Mouse (Mus musculus): Measurements from ENCODE around the gene Ost4. TPM values are rescaled to one million over a fixed set of nuclear protein-coding genes. Genes with fewer than 3 reads are reported as not detected.

The Ost4 gene
- total RNA-seq (2021) = 100 to 1,000 TPM; 103 to 121 TPM
- long read RNA-seq, experiment 1, transcript Ost4-202 (3 exons, 1,144 nt) = major isoform, 61 of 89 reads
- long read RNA-seq, experiment 1, transcript Ost4-201 (2 exons, 576 nt) = minor isoform, 28 of 89 reads
- long read RNA-seq, experiment 1, partial matches to known transcripts = 0 of 89 reads
- long read RNA-seq, experiment 1, other reads (novel, unspliced or antisense) = 0 of 89 reads
- long read RNA-seq, experiment 2, transcript Ost4-202 (3 exons, 1,144 nt) = major isoform, 79 of 95 reads
- long read RNA-seq, experiment 2, transcript Ost4-201 (2 exons, 576 nt) = minor isoform, 16 of 95 reads
- long read RNA-seq, experiment 2, partial matches to known transcripts = 0 of 95 reads
- long read RNA-seq, experiment 2, other reads (novel, unspliced or antisense) = 0 of 95 reads

DNA sequence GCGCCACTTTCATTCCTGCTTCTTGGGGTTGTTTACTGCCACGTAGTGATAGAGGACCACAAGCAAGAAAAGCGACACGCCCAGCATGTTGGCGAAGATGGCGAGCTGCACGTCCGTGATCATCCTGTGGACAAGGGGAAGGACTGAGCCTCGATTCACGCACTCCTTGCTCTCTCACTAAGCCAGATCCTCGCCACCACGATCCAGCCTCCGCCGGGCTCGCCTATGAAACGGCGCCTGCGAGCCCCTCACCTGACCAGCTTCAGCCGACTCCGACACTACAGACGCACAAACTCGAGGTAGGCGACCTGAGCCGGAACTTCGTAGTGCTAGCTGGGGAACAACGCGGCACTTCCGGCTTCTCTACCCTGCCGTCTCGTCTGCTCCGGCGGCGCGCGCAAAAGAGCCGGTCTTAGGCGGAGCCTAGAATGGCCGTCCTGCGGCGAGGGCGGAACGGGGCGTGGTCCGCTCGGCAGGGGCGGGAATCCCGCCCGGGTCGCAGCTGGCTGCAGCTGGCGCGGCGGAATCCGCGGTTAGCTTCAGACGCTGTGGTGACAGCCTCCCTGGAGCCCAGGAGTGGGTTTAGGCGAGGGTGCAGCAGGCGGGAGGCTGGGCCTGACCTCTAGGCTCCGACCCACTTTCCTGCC lies at the start of gene Ost4:
Gene Ost4, minus strand, starts transcription at position 376 of the 647 bp plus-strand sequence.
- no peak for TF ChIP-seq CTCF (IDR thresholded peaks at IDR 0.05)
- Histone ChIP-seq H3K4me3 (peak within 1 kb of the TSS; percentile 79), H3K27ac (peak within 1 kb of the TSS; percentile 94)
- DNase-seq = peak; percentile 98
- intact Hi-C loops (cut with DNase I) = no loop called here

GRCm38 (mm10) chr5:30955751-30956150 lies 48.2 kb upstream of the Ost4 start:
- no peak for TF ChIP-seq CTCF (IDR thresholded peaks at IDR 0.05)

DNA sequence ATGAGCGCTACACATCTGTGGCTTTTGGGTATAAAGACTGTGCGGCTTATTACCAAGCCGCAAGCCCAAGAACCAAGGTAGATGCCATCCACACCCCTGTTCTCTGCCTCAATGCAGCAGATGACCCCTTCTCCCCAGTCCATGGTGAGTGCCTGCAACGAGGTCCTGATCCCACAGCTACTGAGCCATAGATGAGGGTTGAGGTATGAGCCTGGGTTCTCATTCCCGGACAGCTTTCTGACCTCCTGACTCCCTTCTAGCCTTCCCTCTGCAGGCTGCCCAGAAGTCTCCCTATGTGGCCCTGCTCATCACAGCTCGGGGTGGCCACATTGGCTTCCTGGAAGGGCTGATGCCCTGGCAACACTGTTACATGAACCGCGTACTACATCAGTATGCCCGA lies 47.0 kb upstream of the Ost4 start:
- no peak for DNase-seq
- TF ChIP-seq CTCF (IDR thresholded peaks at IDR 0.05) = no peak
- no peak overlapping the region for H3K4me3 ChIP-seq
- intact Hi-C loops (cut with DNase I) = no loop called here
- H3K27ac ChIP-seq = no peak overlapping the region

More at GRCm38 (mm10) chr5:30955751-30956150, 48.2 kb upstream of the Ost4 start:
- Histone ChIP-seq H3K4me3 (no peak overlapping the region), H3K27ac (no peak overlapping the region)
- no peak for DNase-seq
- intact Hi-C loops (cut with DNase I) = no loop called here

DNA sequence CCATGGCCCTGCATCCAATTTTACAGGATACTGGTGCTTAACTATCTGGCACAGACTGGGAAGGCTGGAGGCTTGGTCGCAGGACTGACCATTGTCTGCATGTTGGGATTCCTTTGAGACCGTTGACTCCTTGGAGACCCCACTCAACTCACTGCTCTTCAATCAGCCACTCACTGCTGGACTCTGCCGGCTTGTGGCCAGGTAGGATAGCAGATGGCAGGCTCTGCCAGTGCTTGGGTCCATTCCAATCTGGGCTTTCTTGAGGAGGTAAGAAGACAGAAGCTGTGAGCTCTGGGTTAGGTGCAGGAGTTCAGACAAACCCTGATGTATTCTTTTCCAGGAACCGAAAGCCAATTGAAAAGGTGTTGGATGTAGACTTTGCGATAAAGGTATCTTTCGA lies 46.5 kb upstream of the Ost4 start:
- TF ChIP-seq CTCF (IDR thresholded peaks at IDR 0.05) = no peak
- intact Hi-C loops (cut with DNase I) = no loop called here
- Histone ChIP-seq H3K4me3 (no peak overlapping the region), H3K27ac (no peak overlapping the region)
- no peak for DNase-seq

DNA sequence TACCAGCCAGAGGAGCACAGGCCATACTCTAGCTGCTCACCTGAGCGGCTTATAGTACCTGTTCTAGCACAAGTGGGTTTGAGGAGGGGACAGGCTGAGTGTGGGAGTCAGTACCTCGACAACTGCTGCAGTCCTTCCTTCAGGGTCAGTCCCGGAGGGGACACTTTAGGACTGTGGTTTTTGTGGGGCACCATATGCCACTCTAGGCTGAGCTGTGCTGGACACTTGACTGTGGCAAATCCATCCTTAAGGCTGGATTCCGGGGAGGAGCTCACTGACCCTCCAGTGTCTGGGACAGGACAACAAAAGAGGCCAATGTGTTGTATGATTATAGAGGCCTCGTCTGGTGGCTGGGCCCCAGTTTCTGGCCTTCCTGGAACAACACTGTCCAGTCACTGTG lies 45.0 kb upstream of the Ost4 start:
- H3K4me3 ChIP-seq = no peak overlapping the region
- TF ChIP-seq CTCF (IDR thresholded peaks at IDR 0.05) = no peak
- DNase-seq = no peak
- intact Hi-C loops (cut with DNase I) = no loop called here
- H3K27ac ChIP-seq = no peak overlapping the region

GRCm38 (mm10) chr5:30951706-30952105 lies 44.1 kb upstream of the Ost4 start:
- Histone ChIP-seq H3K27ac (0 out of 2 replicates have a peak overlapping the region, but pooled peaks have one; percentile 5), H3K4me3 (no peak overlapping the region)
- DNase-seq = no peak
- intact Hi-C loops (cut with DNase I) = no loop called here
- TF ChIP-seq CTCF (IDR thresholded peaks at IDR 0.05) = no peak

DNA sequence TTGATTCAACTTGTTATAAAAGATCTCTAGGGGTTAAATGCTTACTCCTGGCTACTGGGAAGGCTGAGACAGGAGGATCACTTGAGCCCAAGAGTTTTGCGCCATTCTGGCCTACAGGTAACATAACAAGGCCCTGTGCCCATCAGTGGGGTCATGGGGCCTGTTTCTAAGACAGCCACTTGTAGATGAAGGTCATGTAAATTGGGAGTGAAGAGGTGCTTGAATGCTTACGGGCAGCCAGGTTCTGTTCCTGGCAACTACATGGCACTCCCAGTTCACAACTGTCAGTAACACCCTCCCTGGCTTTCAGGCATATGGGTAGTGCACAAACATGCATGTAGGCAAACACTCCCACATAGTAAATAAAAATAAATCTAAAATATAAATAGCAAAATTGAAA lies 43.3 kb upstream of the Ost4 start:
- intact Hi-C loops (cut with DNase I) = no loop called here
- no peak for TF ChIP-seq CTCF (IDR thresholded peaks at IDR 0.05)
- peak overlapping the region; percentile 89 for H3K27ac ChIP-seq
- no peak for DNase-seq
- peak overlapping the region; percentile 88 for H3K4me3 ChIP-seq

GRCm38 (mm10) chr5:30950451-30950850 lies 42.9 kb upstream of the Ost4 start:
- no peak for DNase-seq
- intact Hi-C loops (cut with DNase I) = no loop called here
- no peak for TF ChIP-seq CTCF (IDR thresholded peaks at IDR 0.05)

DNA sequence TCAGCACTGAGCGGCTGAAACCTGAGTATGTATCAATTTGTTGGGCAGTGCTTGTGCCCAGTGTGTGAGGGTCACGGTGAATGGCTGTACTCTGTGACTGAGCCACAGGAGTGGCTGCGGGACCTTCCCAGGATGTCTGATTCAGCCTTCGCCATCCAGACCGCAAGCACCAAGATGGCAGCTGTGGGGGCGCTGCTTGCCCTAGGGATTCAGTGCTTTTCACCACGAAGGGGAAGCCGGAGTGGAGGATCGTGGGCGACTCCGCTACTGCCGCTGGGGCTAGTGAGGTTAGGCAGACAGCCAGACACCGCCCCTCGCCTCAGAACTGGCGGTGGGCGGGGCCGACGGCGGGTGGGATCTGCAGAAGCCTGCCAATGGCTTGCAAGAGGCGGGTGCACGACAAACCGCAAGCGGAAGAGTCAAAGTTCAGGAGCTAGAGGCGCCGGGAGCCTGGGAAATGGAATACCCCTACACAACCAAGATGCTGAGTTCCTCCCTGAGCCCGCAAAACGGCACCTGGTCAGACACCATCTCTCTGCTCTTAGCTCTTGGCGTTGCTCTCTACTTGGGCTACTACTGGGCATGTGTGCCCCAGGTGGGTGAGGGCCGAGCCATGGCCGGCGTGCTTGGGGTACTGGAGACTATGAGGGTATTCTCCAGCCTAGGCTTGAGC lies 42.2 kb upstream of the Ost4 start:
- peak overlapping the region; percentile 89 for H3K27ac ChIP-seq
- TF ChIP-seq CTCF (IDR thresholded peaks at IDR 0.05) = peak; percentile 17; the same call in 1 of the 2 replicates
- peak; percentile 94 for DNase-seq
- H3K4me3 ChIP-seq = peak overlapping the region; percentile 88
- intact Hi-C loops (cut with DNase I) = no loop called here

More at GRCm38 (mm10) chr5:30950451-30950850, 42.9 kb upstream of the Ost4 start:
- peak overlapping the region; percentile 89 for H3K27ac ChIP-seq
- peak overlapping the region; percentile 88 for H3K4me3 ChIP-seq

DNA sequence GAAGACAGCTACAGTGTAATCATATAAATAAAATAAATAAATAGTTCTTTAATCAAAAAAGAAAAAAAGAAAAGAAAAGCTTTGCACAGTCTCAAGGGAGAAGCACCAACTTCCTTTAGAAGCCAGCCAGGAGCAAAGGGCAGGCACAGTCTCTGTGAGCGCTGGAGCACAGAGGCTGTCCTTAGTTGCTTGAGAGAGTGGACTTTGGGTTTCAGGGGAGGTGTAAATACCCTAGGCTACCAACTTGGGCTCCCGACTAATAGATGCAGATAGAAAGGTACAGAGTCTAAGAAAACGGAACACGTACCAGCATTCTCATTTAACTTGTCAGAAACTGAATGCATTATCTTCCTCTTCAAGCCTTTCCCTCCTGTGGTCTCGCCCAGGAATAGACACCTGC lies 41.0 kb upstream of the Ost4 start:
- no peak for TF ChIP-seq CTCF (IDR thresholded peaks at IDR 0.05)
- DNase-seq = no peak
- Histone ChIP-seq H3K4me3 (no peak overlapping the region), H3K27ac (peak overlapping the region; percentile 89; the same call in 1 of the 2 replicates)
- intact Hi-C loops (cut with DNase I) = no loop called here

GRCm38 (mm10) chr5:30944956-30945781 lies 37.6 kb upstream of the Ost4 start, which contains the start of gene Cgref1:
TSS of gene Cgref1 (minus strand) at chr5:30945591.
- peak; percentile 31; the same call in 1 of the 2 replicates for TF ChIP-seq CTCF (IDR thresholded peaks at IDR 0.05)
- Histone ChIP-seq H3K4me3 (peak within 1 kb of the TSS; percentile 70), H3K27ac (peak within 1 kb of the TSS; percentile 64)
- DNase-seq = peak; percentile 77
- intact Hi-C loops (cut with DNase I) = no loop called here

DNA sequence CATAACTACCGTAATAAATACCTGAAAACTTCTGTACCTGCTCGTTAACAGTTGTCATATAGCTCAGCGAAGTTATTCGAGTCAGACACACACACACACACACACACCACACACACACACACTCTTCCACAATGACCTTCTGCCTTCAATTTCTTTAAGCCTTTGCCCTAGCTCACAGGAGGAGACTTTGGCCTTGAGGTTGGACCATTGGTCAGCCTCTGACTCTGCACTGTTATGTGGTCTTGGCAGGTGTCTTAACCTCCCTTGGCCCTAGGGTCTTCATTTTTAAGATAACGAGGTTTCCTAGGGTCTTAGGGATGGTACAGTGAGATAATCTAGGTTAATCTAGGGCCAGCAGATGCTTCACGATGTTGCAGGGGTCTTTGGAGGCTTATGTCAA lies 36.8 kb upstream of the Ost4 start:
- no peak for TF ChIP-seq CTCF (IDR thresholded peaks at IDR 0.05)
- Histone ChIP-seq H3K4me3 (peak overlapping the region; percentile 70; the same call in 1 of the 2 replicates), H3K27ac (no peak overlapping the region)
- intact Hi-C loops (cut with DNase I) = no loop called here
- no peak for DNase-seq

Data from gastrocnemius, adult 2 months (tissue).